Mouse (Mus musculus) ES-E14 (cell line): Measurements from ENCODE around the gene Zkscan16.

Source experiments
- CHD2 ChIP-seq: IDR thresholded peaks from 2 replicates; pipeline ENCODE4 v1.6.1; 2014; ENCODE audit warnings: mild to moderate bottlenecking, low read depth, low read length, inconsistent platforms
- HCFC1 ChIP-seq: IDR thresholded peaks from 2 replicates; pipeline ENCODE4 v1.6.1; 2012; ENCODE audit warnings: low read length, inconsistent platforms, borderline replicate concordance; ENCODE audit not compliant: insufficient read depth

- no peak for TF ChIP-seq HCFC1
- no peak for TF ChIP-seq CHD2
Measured at GRCm38 (mm10) chr4:58935846-58936245, 7.6 kb upstream of the Zkscan16 start.
